Mouse (Mus musculus): ENCODE results near the gene Ctdsp2.

DNA sequence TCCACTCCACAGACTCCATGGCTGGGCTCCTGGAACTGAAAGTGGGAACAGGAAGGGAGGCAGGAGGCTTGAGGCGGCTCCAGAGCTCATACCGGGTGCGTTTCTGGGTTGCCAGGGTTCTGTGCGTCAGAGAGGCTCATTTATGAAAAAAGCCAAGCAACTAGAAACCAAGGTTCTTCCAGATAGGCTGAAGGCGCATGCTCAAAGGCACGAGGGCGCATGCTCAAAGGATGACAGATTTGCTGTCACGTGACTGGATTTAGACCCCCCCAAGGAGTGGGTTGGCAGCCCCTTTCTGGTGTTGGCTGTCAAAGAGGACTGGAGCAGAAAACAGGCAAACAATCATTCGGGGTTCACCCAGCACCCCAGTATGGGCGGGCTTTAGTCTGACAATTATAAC lies 16.8 kb upstream of the Ctdsp2 start:
- no peak for TF ChIP-seq EP300 (IDR thresholded peaks at IDR 0.05; ENCODE audit: low read depth)
- no peak for TF ChIP-seq CTCF (IDR thresholded peaks at IDR 0.05; ENCODE audit: low read depth)
